Mouse (Mus musculus) stomach, postnatal 0 days (tissue): ENCODE data around the gene Yy1. TPM values are rescaled to one million over a fixed set of nuclear protein-coding genes. Genes with fewer than 3 reads are reported as not detected.

Experiments used
- ATAC-seq: fragments of 200-750 bp; cut with Nextera tagmentation; 2 replicates; pipeline ENCODE4 v1.8.0; 2017; ENCODE audit not compliant: low FRiP score, low TSS enrichment
- DNase-seq: peaks from one replicate; pipeline ENCODE4 v3.0.0-alpha.2; 2016; ENCODE audit warnings: low spot score
- H3K27ac ChIP-seq: fragments of 300-500 bp; sonication (generic); replicated peaks from 2 replicates; pipeline ENCODE4 v1.5.1; 2014; ENCODE audit warnings: mild to moderate bottlenecking, control low read depth
- H3K27me3 ChIP-seq: fragments of 300-500 bp; sonication (generic); 2 replicates; pipeline ENCODE4 v1.6.1; 2014; ENCODE audit warnings: low read length; ENCODE audit not compliant: control insufficient read depth, insufficient read depth
- H3K36me3 ChIP-seq: fragments of 300-500 bp; sonication (generic); 2 replicates; pipeline ENCODE4 v1.6.1; 2014; ENCODE audit warnings: low read length, mixed read lengths; ENCODE audit not compliant: control insufficient read depth, insufficient read depth
- H3K4me1 ChIP-seq: fragments of 300-500 bp; sonication (generic); replicated peaks from 2 replicates; pipeline ENCODE4 v1.6.1; 2014; ENCODE audit warnings: antibody characterized with exemption; ENCODE audit not compliant: control insufficient read depth, insufficient read depth
- H3K4me2 ChIP-seq: fragments of 300-500 bp; sonication (generic); replicated peaks from 2 replicates; pipeline ENCODE4 v1.6.1; 2014; ENCODE audit warnings: low read depth, mild to moderate bottlenecking, control low read depth, moderate library complexity
- H3K4me3 ChIP-seq: fragments of 300-500 bp; sonication (generic); 2 replicates; pipeline ENCODE4 v1.5.1; 2014; ENCODE audit warnings: low read depth, low read length, control low read depth
- H3K9ac ChIP-seq: fragments of 300-500 bp; sonication (generic); 2 replicates; pipeline ENCODE4 v1.6.1; 2014; ENCODE audit warnings: mild to moderate bottlenecking, low read length, control low read depth, mixed read lengths
- H3K9me3 ChIP-seq: fragments of 300-500 bp; sonication (generic); 2 replicates; pipeline ENCODE4 v1.6.1; 2016; ENCODE audit warnings: low read length; ENCODE audit not compliant: control insufficient read depth
- CTCF ChIP-seq: IDR thresholded peaks from 2 replicates; pipeline ENCODE4 v1.5.1; 2016; ENCODE audit warnings: antibody characterized with exemption, low read depth, mild to moderate bottlenecking, moderate library complexity
- EP300 ChIP-seq: optimal IDR thresholded peaks from 2 replicates; pipeline ENCODE3; 2016; ENCODE audit warnings: antibody characterized with exemption
- WGBS: fragments of 180-500 bp; shearing (Covaris S2); extraction: QIAGEN DNeasy Blood & Tissue Kit; methylation state at CpG from one replicate; pipeline ENCODE4 v1.1.7; 2014; 5-methylcytosine and 5-hydroxymethylcytosine counted together
- microRNA counts: library from miRNA; unstranded; fragments of <30 nt; microRNA quantifications from one replicate; lab custom pipeline; 2015
- microRNA-seq: library from miRNA; unstranded; fragments of <30 nt; microRNA quantifications from one replicate; pipeline ENCODE4, GENCODE M21; 2016
- polyA plus RNA-seq: library from polyadenylated mRNA; unstranded; fragments of >200 nt; fragmentation: Nextera tagmentation; extraction: Ambion mirVana; gene quantifications from 2 replicates; pipeline ENCODE4 v1.2.1, GENCODE M21; 2015

The Yy1 gene
- polyA plus RNA-seq, 1 experiment from 2014 or later: 9.6 TPM

DNA sequence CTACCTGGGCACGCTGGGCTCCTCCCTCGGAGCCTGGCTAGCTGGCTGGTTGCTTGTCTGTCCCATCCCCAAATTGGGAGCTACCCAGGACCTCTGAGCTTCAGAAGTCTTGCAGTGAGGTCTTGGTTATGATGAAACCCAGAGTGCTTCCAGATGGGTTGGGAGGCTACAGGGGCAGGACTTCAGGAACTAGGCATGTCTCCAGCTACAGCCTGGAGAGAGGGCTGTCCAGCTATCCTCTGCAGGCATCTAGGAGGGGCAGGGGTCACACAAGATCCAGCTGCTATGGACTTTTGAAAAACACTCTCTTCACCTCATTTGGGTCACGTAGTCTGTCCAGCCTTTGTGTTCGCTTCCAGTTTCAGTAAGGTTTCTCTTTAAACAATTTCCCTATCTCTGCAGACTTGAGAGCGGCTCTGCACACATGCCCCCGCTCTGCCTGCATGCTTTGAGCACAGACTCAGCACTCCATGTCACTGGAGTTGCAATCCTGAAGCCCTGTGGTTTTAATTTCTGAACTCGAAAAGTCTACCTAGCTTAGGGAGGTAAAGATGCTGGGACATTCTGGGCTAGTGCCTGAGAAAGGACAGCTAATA is 64.9 kb downstream of the Yy1 start:
- H3K4me2 ChIP-seq: no peak overlapping the region
- no peak overlapping the region for H3K9ac ChIP-seq
- no peak for DNase-seq
- H3K27ac ChIP-seq: peak overlapping the region; percentile 53
- no peaks in the 10 kb centered on the region for H3K27me3 ChIP-seq
- peaks cover 8% of the 10 kb centered on the region for H3K36me3 ChIP-seq
- peak; percentile 14; the same call in 1 of the 2 replicates for ATAC-seq
- no peaks in the 10 kb centered on the region for H3K9me3 ChIP-seq
- no peaks in the 10 kb centered on the region for H3K4me1 ChIP-seq
- TF ChIP-seq EP300: no peak
- no peak for TF ChIP-seq CTCF
- H3K4me3 ChIP-seq: no peak overlapping the region
- WGBS: 57% methylated on average over 7 of the region's 7 CpGs

GRCm38 (mm10) chr12:108858486-108858885 is 65.7 kb downstream of the Yy1 start:
- TF ChIP-seq CTCF (no peak), EP300 (no peak)
- Histone ChIP-seq H3K4me3 (no peak overlapping the region), H3K36me3 (peaks cover 16% of the 10 kb centered on the region), H3K27me3 (no peaks in the 10 kb centered on the region), H3K4me1 (no peaks in the 10 kb centered on the region), H3K4me2 (no peak overlapping the region), H3K27ac (peak overlapping the region; percentile 53), H3K9ac (no peak overlapping the region), H3K9me3 (no peaks in the 10 kb centered on the region)
- 67% methylated on average over 5 of the region's 5 CpGs for WGBS
- DNase-seq (no peak), ATAC-seq (no peak)

DNA sequence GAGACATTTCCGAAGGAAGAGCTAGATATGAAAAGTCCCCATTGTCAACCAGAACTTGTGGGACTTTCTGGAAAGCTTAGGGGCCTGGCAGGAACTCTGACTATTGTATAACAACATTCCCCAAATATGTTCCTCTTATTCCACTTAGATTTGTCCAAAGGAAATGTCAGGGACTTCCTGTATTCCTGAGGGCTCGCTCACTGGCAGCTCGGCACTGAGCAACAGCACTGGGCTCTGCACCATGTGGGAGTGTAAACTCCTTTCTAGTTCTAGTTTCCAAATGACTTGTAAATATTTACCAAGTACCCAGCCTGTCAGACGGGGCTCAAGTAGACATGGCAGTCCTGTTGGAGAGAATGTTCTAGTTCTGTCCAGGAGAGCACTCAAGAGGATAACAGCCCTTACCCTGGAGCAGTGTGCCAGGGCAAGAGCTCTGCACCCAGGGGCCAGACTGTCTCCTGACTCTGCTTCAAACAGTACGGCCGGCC is 72.3 kb downstream of the Yy1 start:
- TF ChIP-seq EP300 (no peak), CTCF (no peak)
- Histone ChIP-seq H3K36me3 (peaks cover 30% of the 10 kb centered on the region), H3K4me2 (no peak overlapping the region), H3K27me3 (no peaks in the 10 kb centered on the region), H3K27ac (peak overlapping the region; percentile 53), H3K4me1 (no peaks in the 10 kb centered on the region), H3K9me3 (no peaks in the 10 kb centered on the region), H3K9ac (no peak overlapping the region), H3K4me3 (no peak overlapping the region)
- WGBS: 49% methylated on average over 6 of the region's 6 CpGs
- no peak for DNase-seq
- ATAC-seq: peak; percentile 57

GRCm38 (mm10) chr12:108869575-108869974 is 76.8 kb downstream of the Yy1 start:
- H3K27me3 ChIP-seq: no peaks in the 10 kb centered on the region
- WGBS: 85% methylated on average over 2 of the region's 2 CpGs
- DNase-seq: no peak
- H3K4me2 ChIP-seq: no peak overlapping the region
- no peak for ATAC-seq
- TF ChIP-seq EP300 (no peak), CTCF (peak; percentile 56)
- H3K4me3 ChIP-seq: no peak overlapping the region
- H3K4me1 ChIP-seq: no peaks in the 10 kb centered on the region
- no peak overlapping the region for H3K9ac ChIP-seq
- peaks cover 14% of the 10 kb centered on the region; the same call in 1 of the 2 replicates for H3K36me3 ChIP-seq
- H3K27ac ChIP-seq: no peak overlapping the region
- H3K9me3 ChIP-seq: no peaks in the 10 kb centered on the region

MicroRNA genes within 50 kb of the gene (microRNA counts, 519-probe panel; counts per million panel counts)
- microRNA mmu-miR-345-3p (lab: Ali Mortazavi, UCI) (not detected), microRNA mmu-miR-345-5p (lab: Ali Mortazavi, UCI) (4,002 counts per million, percentile 29 among the panel's probes with 10 or more counts)

Small RNAs within 50 kb of the gene (microRNA-seq; reads per million reads assigned to microRNA genes)
- 73.6 reads per million, percentile 41 among the genes with 10 or more reads in this experiment for gene Mir345

Other genes with a start within 250 kb of the Yy1 start
- 27.8 and 31.3 TPM in 2 replicates for gene Evl, start 238.3 kb upstream of the Yy1 start, polyA plus RNA-seq
- gene Degs2, start 90.7 kb upstream of the Yy1 start, polyA plus RNA-seq: 172 and 174 TPM in 2 replicates
- 3.7 and 3.8 TPM in 2 replicates for gene Slc25a29, start 42.9 kb downstream of the Yy1 start, polyA plus RNA-seq
- 4.3 and 5.6 TPM in 2 replicates for gene Slc25a47, start 43.1 kb downstream of the Yy1 start, polyA plus RNA-seq
- 3.2 and 3.9 TPM in 2 replicates for gene Wdr25, start 100.7 kb downstream of the Yy1 start, polyA plus RNA-seq
- gene Wars, start 101.2 kb downstream of the Yy1 start, polyA plus RNA-seq: 70.7 and 76.0 TPM in 2 replicates